12 mouse cellular contexts compared by ENCODE assay signal in the genomic region with DNA sequence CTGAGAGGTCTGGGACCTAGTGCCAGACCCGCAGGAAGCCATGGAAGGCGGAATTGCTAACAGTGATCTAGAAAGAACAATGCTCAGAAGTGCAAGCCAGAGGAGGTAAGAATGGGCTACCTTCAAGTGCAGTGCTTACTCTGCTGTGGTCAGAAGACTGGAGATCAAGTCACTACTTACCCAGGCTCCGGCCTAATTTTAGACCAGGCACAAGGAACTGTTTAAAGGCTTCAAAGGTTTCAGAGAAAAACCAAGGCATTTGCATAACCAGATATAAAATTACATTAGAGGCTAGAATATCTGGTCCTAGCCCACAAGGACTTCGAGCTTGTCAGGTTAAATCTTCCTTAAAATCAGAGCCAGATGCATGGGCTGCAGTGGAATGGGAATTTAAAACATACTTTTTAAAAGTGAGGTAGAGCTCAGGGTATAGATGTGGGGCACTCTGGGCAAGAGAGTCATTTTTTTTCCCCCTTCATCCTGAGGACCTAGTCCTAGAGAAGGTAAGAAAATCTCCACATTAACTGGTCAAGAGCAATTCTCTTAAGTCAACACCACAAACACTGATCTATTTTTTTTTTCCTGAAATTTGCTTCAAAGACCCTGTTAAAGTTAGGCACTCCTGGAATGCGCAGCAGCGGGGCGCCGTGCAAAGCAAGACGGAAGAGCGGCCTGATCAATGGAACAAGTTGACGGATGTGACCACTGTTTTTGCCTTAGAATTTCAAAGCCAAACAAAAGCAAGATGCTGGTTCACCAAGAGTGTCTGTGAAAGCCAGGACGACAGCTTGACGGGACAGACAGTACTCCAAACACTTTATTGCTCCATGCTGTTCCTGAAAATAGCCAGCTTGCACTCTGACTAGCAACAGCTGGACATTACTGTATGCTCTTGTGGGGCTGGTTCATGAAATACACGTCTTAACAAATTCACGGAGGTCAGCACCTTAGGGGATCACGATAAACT. TPM values are rescaled to one million over a fixed set of nuclear protein-coding genes. Genes with fewer than 3 reads are reported as not detected.
DNase-seq lines count a peak whose midpoint lies in the region; ATAC-seq and TF ChIP-seq lines count a peak whose summit lies in the region.
"Had no signal": no experiment of that assay in that cellular context is flagged by ENCODE, and none has a peak within 500 bp of the region (broad histone marks: within the 10 kb centered on the region; RNA-seq: fewer than 3 reads in every experiment).

No protein-coding gene starts in this region.

- H3K9ac ChIP-seq in hindbrain, embryonic 11.5 days (ENCODE audit: low read depth, low read length), result no peak overlapping the region
- H3K9ac ChIP-seq in hindbrain, embryonic 13.5 days, result no peak overlapping the region
- no peak overlapping the region for H3K9ac ChIP-seq in kidney, postnatal 0 days (ENCODE audit: low read depth, low read length)
- no peak overlapping the region for H3K9ac ChIP-seq in stomach, embryonic 14.5 days (replicated peaks; ENCODE audit: low read depth, low read length)

- ATAC-seq in hindbrain, embryonic 11.5 days (ENCODE audit: low FRiP score), result 0 out of 2 replicates have a peak, but pooled peaks have one; percentile 35
- ATAC-seq in hindbrain, embryonic 13.5 days (ENCODE audit: low FRiP score), result no peak
- no peak for ATAC-seq in kidney, postnatal 0 days (replicated peaks; ENCODE audit: low FRiP score, low read depth)
- ATAC-seq in stomach, embryonic 14.5 days (ENCODE audit: insufficient number of reproducible peaks, insufficient read depth, low FRiP score, low read depth), result peak; percentile 58; the same call in 1 of the 2 replicates
- ATAC-seq in monocyte, adult 5-6 weeks (replicated peaks; ENCODE audit: insufficient number of reproducible peaks, low FRiP score, low TSS enrichment, poor library complexity, severe bottlenecking), result no peak

- no peak for TF ChIP-seq POLR2A in embryonic fibroblast, embryonic 13.5 days (IDR thresholded peaks at IDR 0.05; ENCODE audit: low read depth, low read length)

- H3K27me3 ChIP-seq in hindbrain, embryonic 11.5 days (ENCODE audit: control insufficient read depth, insufficient read depth, low read length), result no peaks in the 10 kb centered on the region
- H3K27me3 ChIP-seq in hindbrain, embryonic 13.5 days, result no peaks in the 10 kb centered on the region
- no peaks in the 10 kb centered on the region for H3K27me3 ChIP-seq in kidney, postnatal 0 days (ENCODE audit: insufficient read depth, low read length)
- H3K27me3 ChIP-seq in stomach, embryonic 14.5 days (ENCODE audit: control insufficient read depth, insufficient read depth, low read length), result no peaks in the 10 kb centered on the region

- H3K4me2 ChIP-seq in hindbrain, embryonic 11.5 days (replicated peaks; ENCODE audit: low read depth, low read length), result no peak overlapping the region
- no peak overlapping the region for H3K4me2 ChIP-seq in hindbrain, embryonic 13.5 days
- H3K4me2 ChIP-seq in kidney, postnatal 0 days (ENCODE audit: low read length), result no peak overlapping the region
- no peak overlapping the region for H3K4me2 ChIP-seq in stomach, embryonic 14.5 days (replicated peaks; ENCODE audit: low read depth, low read length)
- H3K4me2 ChIP-seq: liver, embryonic 11.5 days had no signal

- TF ChIP-seq CTCF in embryonic fibroblast, embryonic 13.5 days (IDR thresholded peaks at IDR 0.05; ENCODE audit: borderline replicate concordance, insufficient read depth, low read length), result no peak
- TF ChIP-seq CTCF in kidney, postnatal 0 days (IDR thresholded peaks at IDR 0.05; ENCODE audit: low read depth), result no peak

- no peaks in the 10 kb centered on the region; the same call in 1 of the 2 replicates for H3K4me1 ChIP-seq in hindbrain, embryonic 11.5 days (replicated peaks; ENCODE audit: control insufficient read depth, insufficient read depth, low read length)
- H3K4me1 ChIP-seq in hindbrain, embryonic 13.5 days (replicated peaks), result peaks cover 12% of the 10 kb centered on the region
- peaks cover 18% of the 10 kb centered on the region for H3K4me1 ChIP-seq in embryonic fibroblast, embryonic 13.5 days (ENCODE audit: control insufficient read depth, insufficient read depth, low read length)
- peaks cover 10% of the 10 kb centered on the region; the same call in 1 of the 2 replicates for H3K4me1 ChIP-seq in kidney, postnatal 0 days (replicated peaks; ENCODE audit: insufficient read depth, low read length)
- peaks cover 8% of the 10 kb centered on the region; the same call in 1 of the 2 replicates for H3K4me1 ChIP-seq in stomach, embryonic 14.5 days (ENCODE audit: control insufficient read depth, insufficient read depth, low read length)

- H3K27ac ChIP-seq in hindbrain, embryonic 11.5 days (ENCODE audit: low read depth, low read length), result no peak overlapping the region
- no peak overlapping the region for H3K27ac ChIP-seq in hindbrain, embryonic 13.5 days
- peak overlapping the region; percentile 76; the same call in 1 of the 2 replicates for H3K27ac ChIP-seq in embryonic fibroblast, embryonic 13.5 days (ENCODE audit: insufficient read depth, low read length)
- H3K27ac ChIP-seq in kidney, postnatal 0 days, result peak overlapping the region; percentile 42
- no peak overlapping the region for H3K27ac ChIP-seq in stomach, embryonic 14.5 days (ENCODE audit: low read length)

- WGBS in hindbrain, embryonic 11.5 days, result 30% methylated on average over 16 of the region's 16 CpGs
- WGBS in hindbrain, embryonic 13.5 days, result 36% methylated on average over 16 of the region's 16 CpGs
- WGBS in kidney, postnatal 0 days, result 70% methylated on average over 16 of the region's 16 CpGs
- 40% methylated on average over 16 of the region's 16 CpGs for WGBS in stomach, embryonic 14.5 days

- no peaks in the 10 kb centered on the region for H3K9me3 ChIP-seq in hindbrain, embryonic 11.5 days (ENCODE audit: control insufficient read depth, low read length)
- H3K9me3 ChIP-seq in hindbrain, embryonic 13.5 days, result no peaks in the 10 kb centered on the region
- no peaks in the 10 kb centered on the region for H3K9me3 ChIP-seq in kidney, postnatal 0 days (replicated peaks; ENCODE audit: low read length)
- no peaks in the 10 kb centered on the region for H3K9me3 ChIP-seq in stomach, embryonic 14.5 days (ENCODE audit: control insufficient read depth, low read depth, low read length)

- H3K36me3 ChIP-seq in hindbrain, embryonic 11.5 days (ENCODE audit: control insufficient read depth, insufficient read depth, low read length), result no peaks in the 10 kb centered on the region
- H3K36me3 ChIP-seq in hindbrain, embryonic 13.5 days, result no peaks in the 10 kb centered on the region
- H3K36me3 ChIP-seq in kidney, postnatal 0 days (ENCODE audit: insufficient read depth, low read length), result 0 out of 2 replicates have a peak, but pooled peaks cover 10% of the 10 kb centered on the region
- no peaks in the 10 kb centered on the region for H3K36me3 ChIP-seq in stomach, embryonic 14.5 days (ENCODE audit: control insufficient read depth, insufficient read depth, low read length)

- DNase-seq in hindbrain, embryonic 11.5 days (ENCODE audit: low spot score), result peak; percentile 34
- DNase-seq in kidney, postnatal 0 days (ENCODE audit: low spot score), result peak; percentile 80
- no peak for DNase-seq in spleen, postnatal 14 days (ENCODE audit: low spot score in 2 of 2)
- DNase-seq in right cerebral cortex, postnatal 4 days, result no peak

- no peak overlapping the region for H3K4me3 ChIP-seq in hindbrain, embryonic 11.5 days (ENCODE audit: low read depth, low read length)
- no peak overlapping the region for H3K4me3 ChIP-seq in hindbrain, embryonic 13.5 days
- no peak overlapping the region for H3K4me3 ChIP-seq in embryonic fibroblast, embryonic 13.5 days (ENCODE audit: insufficient read depth, low read length)
- no peak overlapping the region for H3K4me3 ChIP-seq in kidney, postnatal 0 days (replicated peaks; ENCODE audit: low read depth, low read length)
- H3K4me3 ChIP-seq in stomach, embryonic 14.5 days (ENCODE audit: low read depth, low read length), result no peak overlapping the region

RNA-seq across cellular contexts. Expression of gene Ttc23l, which starts 40.1 kb away (rescaled TPM):
- polyA plus RNA-seq in hindbrain, embryonic 11.5 days (2014; fragmentation: Nextera tagmentation; extraction: Ambion mirVana), result not detected in 2 replicates
- not detected in 2 replicates for polyA plus RNA-seq in hindbrain, embryonic 13.5 days (2015; fragmentation: Nextera tagmentation; extraction: Ambion mirVana)
- polyA plus RNA-seq in embryonic fibroblast, embryonic 13.5 days (2011; ENCODE audit: insufficient read length, low read depth, missing spikeins), result not detected in 2 replicates
- polyA plus RNA-seq in kidney, postnatal 0 days (2015; fragmentation: Nextera tagmentation; extraction: Ambion mirVana), result not detected in 2 replicates
- not detected in 2 replicates for polyA plus RNA-seq in stomach, embryonic 14.5 days (2014; fragmentation: Nextera tagmentation; extraction: Ambion mirVana)
- 0.38 TPM in 1 of 3 replicates, not detected in the others for total RNA-seq in monocyte, adult 5-6 weeks (2017)
- total RNA-seq: neutrophil, adult 5-6 weeks had no signal
- polyA plus RNA-seq: brain, embryonic 14.5 days; intestine, embryonic 14.5 days; liver, embryonic 11.5 days had no signal

Comparison
In these comparisons a context has a peak if more than half of its experiments do, and no peak if none do; other contexts are left out.
1. ATAC-seq: peak in hindbrain, embryonic 11.5 days (single experiment) and stomach, embryonic 14.5 days (single experiment); none in hindbrain, embryonic 13.5 days (single experiment), kidney, postnatal 0 days (single experiment) and monocyte, adult 5-6 weeks (single experiment).
2. DNase-seq: peak in hindbrain, embryonic 11.5 days (single experiment) and kidney, postnatal 0 days (single experiment); none in spleen, postnatal 14 days (0 of 2) and right cerebral cortex, postnatal 4 days (single experiment).
3. H3K27ac ChIP-seq: peak in embryonic fibroblast, embryonic 13.5 days (single experiment) and kidney, postnatal 0 days (single experiment); none in hindbrain, embryonic 11.5 days (single experiment), hindbrain, embryonic 13.5 days (single experiment) and stomach, embryonic 14.5 days (single experiment).